Mouse (Mus musculus): ENCODE measurements at regions not wholly inside any gene's neighbourhood (a gene's known extent, or its start where the extent isn't known, plus 50 kb on each side); places are given as distances from the start of the nearest gene placed in this dataset.

- Histone ChIP-seq H3K9me3 (ENCODE audit: control insufficient read depth, low read length) (no peaks in the 10 kb centered on the region), H3K36me3 (ENCODE audit: control insufficient read depth, insufficient read depth, low read length) (no peaks in the 10 kb centered on the region), H3K27ac (ENCODE audit: low read depth, low read length) (no peak overlapping the region), H3K27me3 (replicated peaks; ENCODE audit: control insufficient read depth, insufficient read depth, low read length) (no peaks in the 10 kb centered on the region), H3K4me1 (replicated peaks; ENCODE audit: control insufficient read depth, insufficient read depth, low read length) (no peaks in the 10 kb centered on the region), H3K4me2 (no peak overlapping the region), H3K9ac (ENCODE audit: low read depth, low read length) (no peak overlapping the region), H3K4me3 (ENCODE audit: low read depth, low read length) (no peak overlapping the region)
- 74% methylated on average over 8 of the region's 8 CpGs for WGBS
- no peak for ATAC-seq (replicated peaks; ENCODE audit: low FRiP score)
- DNase-seq (ENCODE audit: low spot score) = no peak
Measured at GRCm38 (mm10) chr9:120843753-120844152, 85.3 kb upstream of the Ctnnb1 start.

GRCm38 (mm10) chr9:120845538-120845937, 83.5 kb upstream of the Ctnnb1 start:
- Histone ChIP-seq H3K4me2 (no peak overlapping the region), H3K4me1 (replicated peaks; ENCODE audit: control insufficient read depth, insufficient read depth, low read length) (no peaks in the 10 kb centered on the region), H3K9ac (ENCODE audit: low read depth, low read length) (no peak overlapping the region), H3K27ac (ENCODE audit: low read depth, low read length) (no peak overlapping the region), H3K27me3 (replicated peaks; ENCODE audit: control insufficient read depth, insufficient read depth, low read length) (no peaks in the 10 kb centered on the region), H3K36me3 (ENCODE audit: control insufficient read depth, insufficient read depth, low read length) (no peaks in the 10 kb centered on the region), H3K9me3 (ENCODE audit: control insufficient read depth, low read length) (no peaks in the 10 kb centered on the region), H3K4me3 (ENCODE audit: low read depth, low read length) (no peak overlapping the region)
- ATAC-seq (replicated peaks; ENCODE audit: low FRiP score) (no peak), DNase-seq (ENCODE audit: low spot score) (no peak)
- WGBS = 83% methylated on average over 10 of the region's 10 CpGs

- ATAC-seq (replicated peaks; ENCODE audit: low FRiP score) (no peak), DNase-seq (ENCODE audit: low spot score) (no peak)
- H3K27ac ChIP-seq (ENCODE audit: low read depth, low read length) = no peak overlapping the region
- H3K4me1 ChIP-seq (replicated peaks; ENCODE audit: control insufficient read depth, insufficient read depth, low read length) = no peaks in the 10 kb centered on the region
- no peaks in the 10 kb centered on the region for H3K27me3 ChIP-seq (replicated peaks; ENCODE audit: control insufficient read depth, insufficient read depth, low read length)
- H3K36me3 ChIP-seq (ENCODE audit: control insufficient read depth, insufficient read depth, low read length) = no peaks in the 10 kb centered on the region
- H3K9me3 ChIP-seq (ENCODE audit: control insufficient read depth, low read length) = no peaks in the 10 kb centered on the region
- no peak overlapping the region for H3K4me3 ChIP-seq (ENCODE audit: low read depth, low read length)
- no peak overlapping the region for H3K4me2 ChIP-seq
- H3K9ac ChIP-seq (ENCODE audit: low read depth, low read length) = no peak overlapping the region
- WGBS = 78% methylated on average over 5 of the region's 5 CpGs
Measured at GRCm38 (mm10) chr9:120847649-120848048, 81.4 kb upstream of the Ctnnb1 start.

- ATAC-seq (replicated peaks; ENCODE audit: low FRiP score) = no peak
- no peak overlapping the region for H3K27ac ChIP-seq (ENCODE audit: low read depth, low read length)
Measured at GRCm38 (mm10) chr9:120848962-120849361, 80.1 kb upstream of the Ctnnb1 start.

GRCm38 (mm10) chr9:120850092-120850491, 78.9 kb upstream of the Ctnnb1 start:
- Histone ChIP-seq H3K9me3 (ENCODE audit: control insufficient read depth, low read length) (no peaks in the 10 kb centered on the region), H3K4me2 (no peak overlapping the region), H3K27ac (ENCODE audit: low read depth, low read length) (no peak overlapping the region), H3K4me3 (ENCODE audit: low read depth, low read length) (no peak overlapping the region), H3K4me1 (replicated peaks; ENCODE audit: control insufficient read depth, insufficient read depth, low read length) (no peaks in the 10 kb centered on the region), H3K27me3 (replicated peaks; ENCODE audit: control insufficient read depth, insufficient read depth, low read length) (no peaks in the 10 kb centered on the region), H3K9ac (ENCODE audit: low read depth, low read length) (no peak overlapping the region), H3K36me3 (ENCODE audit: control insufficient read depth, insufficient read depth, low read length) (no peaks in the 10 kb centered on the region)
- WGBS = 67% methylated on average over 5 of the region's 5 CpGs
- DNase-seq (ENCODE audit: low spot score) (no peak), ATAC-seq (replicated peaks; ENCODE audit: low FRiP score) (no peak)

More at GRCm38 (mm10) chr9:120848962-120849361, 80.1 kb upstream of the Ctnnb1 start:
- Histone ChIP-seq H3K4me1 (replicated peaks; ENCODE audit: control insufficient read depth, insufficient read depth, low read length) (no peaks in the 10 kb centered on the region), H3K4me3 (ENCODE audit: low read depth, low read length) (no peak overlapping the region), H3K36me3 (ENCODE audit: control insufficient read depth, insufficient read depth, low read length) (no peaks in the 10 kb centered on the region), H3K27me3 (replicated peaks; ENCODE audit: control insufficient read depth, insufficient read depth, low read length) (no peaks in the 10 kb centered on the region), H3K4me2 (no peak overlapping the region), H3K9me3 (ENCODE audit: control insufficient read depth, low read length) (no peaks in the 10 kb centered on the region), H3K9ac (ENCODE audit: low read depth, low read length) (no peak overlapping the region)
- WGBS = 59% methylated on average over 2 of the region's 2 CpGs
- DNase-seq (ENCODE audit: low spot score) = no peak

- no peak for ATAC-seq (replicated peaks; ENCODE audit: low FRiP score)
- Histone ChIP-seq H3K9me3 (ENCODE audit: control insufficient read depth, low read length) (no peaks in the 10 kb centered on the region), H3K4me1 (replicated peaks; ENCODE audit: control insufficient read depth, insufficient read depth, low read length) (no peaks in the 10 kb centered on the region), H3K27ac (ENCODE audit: low read depth, low read length) (no peak overlapping the region), H3K36me3 (ENCODE audit: control insufficient read depth, insufficient read depth, low read length) (no peaks in the 10 kb centered on the region), H3K27me3 (replicated peaks; ENCODE audit: control insufficient read depth, insufficient read depth, low read length) (no peaks in the 10 kb centered on the region), H3K4me2 (no peak overlapping the region), H3K4me3 (ENCODE audit: low read depth, low read length) (no peak overlapping the region), H3K9ac (ENCODE audit: low read depth, low read length) (no peak overlapping the region)
- no peak for DNase-seq (ENCODE audit: low spot score)
- 87% methylated on average over 5 of the region's 5 CpGs for WGBS
Measured at GRCm38 (mm10) chr9:120851914-120852313, 77.1 kb upstream of the Ctnnb1 start.

GRCm38 (mm10) chr9:120852572-120852971, 76.4 kb upstream of the Ctnnb1 start:
- Histone ChIP-seq H3K4me2 (no peak overlapping the region), H3K4me1 (replicated peaks; ENCODE audit: control insufficient read depth, insufficient read depth, low read length) (no peaks in the 10 kb centered on the region), H3K27ac (ENCODE audit: low read depth, low read length) (no peak overlapping the region), H3K4me3 (ENCODE audit: low read depth, low read length) (no peak overlapping the region), H3K9ac (ENCODE audit: low read depth, low read length) (no peak overlapping the region), H3K36me3 (ENCODE audit: control insufficient read depth, insufficient read depth, low read length) (no peaks in the 10 kb centered on the region), H3K27me3 (replicated peaks; ENCODE audit: control insufficient read depth, insufficient read depth, low read length) (no peaks in the 10 kb centered on the region), H3K9me3 (ENCODE audit: control insufficient read depth, low read length) (no peaks in the 10 kb centered on the region)
- WGBS = 76% methylated on average over 6 of the region's 6 CpGs
- DNase-seq (ENCODE audit: low spot score) = no peak
- no peak for ATAC-seq (replicated peaks; ENCODE audit: low FRiP score)

GRCm38 (mm10) chr9:120853032-120853597, 75.9 kb upstream of the Ctnnb1 start:
- no peak overlapping the region for H3K4me2 ChIP-seq
- H3K9ac ChIP-seq (ENCODE audit: low read depth, low read length) = no peak overlapping the region
- no peak overlapping the region for H3K4me3 ChIP-seq (ENCODE audit: low read depth, low read length)
- no peaks in the 10 kb centered on the region for H3K4me1 ChIP-seq (replicated peaks; ENCODE audit: control insufficient read depth, insufficient read depth, low read length)
- no peaks in the 10 kb centered on the region for H3K9me3 ChIP-seq (ENCODE audit: control insufficient read depth, low read length)
- no peak overlapping the region for H3K27ac ChIP-seq (ENCODE audit: low read depth, low read length)
- no peaks in the 10 kb centered on the region for H3K36me3 ChIP-seq (ENCODE audit: control insufficient read depth, insufficient read depth, low read length)
- H3K27me3 ChIP-seq (replicated peaks; ENCODE audit: control insufficient read depth, insufficient read depth, low read length) = no peaks in the 10 kb centered on the region
- DNase-seq (ENCODE audit: low spot score) (no peak), ATAC-seq (replicated peaks; ENCODE audit: low FRiP score) (no peak)
- WGBS = 80% methylated on average over 8 of the region's 8 CpGs

GRCm38 (mm10) chr9:120854351-120854750, 74.7 kb upstream of the Ctnnb1 start:
- no peak overlapping the region for H3K9ac ChIP-seq (ENCODE audit: low read depth, low read length)
- 87% methylated on average over 7 of the region's 7 CpGs for WGBS
- H3K4me3 ChIP-seq (ENCODE audit: low read depth, low read length) = no peak overlapping the region
- ATAC-seq (replicated peaks; ENCODE audit: low FRiP score) (no peak), DNase-seq (ENCODE audit: low spot score) (no peak)
- H3K27me3 ChIP-seq (replicated peaks; ENCODE audit: control insufficient read depth, insufficient read depth, low read length) = no peaks in the 10 kb centered on the region
- no peaks in the 10 kb centered on the region for H3K9me3 ChIP-seq (ENCODE audit: control insufficient read depth, low read length)
- H3K4me1 ChIP-seq (replicated peaks; ENCODE audit: control insufficient read depth, insufficient read depth, low read length) = no peaks in the 10 kb centered on the region
- no peaks in the 10 kb centered on the region for H3K36me3 ChIP-seq (ENCODE audit: control insufficient read depth, insufficient read depth, low read length)
- H3K27ac ChIP-seq (ENCODE audit: low read depth, low read length) = no peak overlapping the region
- no peak overlapping the region for H3K4me2 ChIP-seq
